Mouse (Mus musculus) skeletal muscle tissue, postnatal 0 days (tissue): ENCODE results near the gene Myo16. TPM values are rescaled to one million over a fixed set of nuclear protein-coding genes. Genes with fewer than 3 reads are reported as not detected.

Source experiments
- polyA plus RNA-seq: library from polyadenylated mRNA; unstranded; fragments of >200 nt; fragmentation: Nextera tagmentation; extraction: Ambion mirVana; gene quantifications from 2 replicates; pipeline ENCODE4 v1.2.1, GENCODE M21; 2015

The Myo16 gene
- polyA plus RNA-seq, result 0.96 and 1.3 TPM in 2 replicates

DNA sequence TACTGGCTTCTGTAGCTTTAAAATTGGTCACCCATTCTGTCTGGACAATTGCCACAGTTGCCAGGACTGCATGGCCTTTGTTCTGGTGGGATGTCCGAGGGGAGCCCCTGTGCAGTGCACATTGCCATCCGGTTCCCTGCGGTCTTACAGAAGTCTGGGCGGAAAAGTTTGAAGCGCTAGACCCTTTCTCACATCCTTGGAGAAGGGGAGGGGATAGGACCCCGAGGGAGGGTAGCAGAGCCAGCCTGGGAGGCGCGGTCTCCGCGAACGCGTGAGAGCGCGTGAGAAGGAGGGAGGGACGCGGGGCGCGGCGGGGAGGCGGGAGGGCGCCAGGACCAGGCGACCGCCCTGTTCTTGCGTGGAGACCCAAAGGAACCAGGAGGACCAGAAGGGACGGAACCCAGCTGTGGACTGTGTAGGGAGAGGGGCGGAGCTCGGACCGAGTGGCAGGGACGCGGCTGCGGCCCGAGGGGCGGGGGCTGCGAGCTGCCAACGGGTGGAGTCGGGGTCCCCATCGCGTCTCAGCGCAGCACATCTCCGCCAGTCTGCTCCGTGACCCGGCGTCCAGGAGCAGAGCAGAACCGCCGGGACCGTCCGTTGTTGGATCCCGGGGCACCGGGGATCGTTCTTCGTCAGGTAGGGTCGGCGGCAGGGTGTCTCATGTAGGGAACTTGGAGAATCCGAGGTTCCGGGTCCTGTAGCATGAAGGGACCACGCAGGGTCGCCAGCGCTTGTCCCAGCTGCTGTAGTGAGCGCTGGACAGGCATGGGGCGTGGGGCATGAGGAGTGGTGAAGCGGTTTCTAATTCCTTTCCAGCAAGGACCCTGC lies at the start of gene Myo16:
Gene Myo16 (plus strand): TSS at position 301 of the 828 bp plus-strand sequence.

Other genes with a start within 250 kb of the Myo16 start
- gene Lig4, start 176.2 kb upstream of the Myo16 start, polyA plus RNA-seq, result 1.7 and 1.8 TPM in 2 replicates
- 9.6 and 10.6 TPM in 2 replicates for gene Abhd13, start 176.2 kb upstream of the Myo16 start, polyA plus RNA-seq
- 0.19 and 0.26 TPM in 2 replicates for gene Tnfsf13b, start 147.4 kb upstream of the Myo16 start, polyA plus RNA-seq